Mouse (Mus musculus): Measurements from ENCODE around the gene Btbd16.
A peak's percentile ranks its signal among the peaks of the same experiment; 100 is the strongest.

DNA sequence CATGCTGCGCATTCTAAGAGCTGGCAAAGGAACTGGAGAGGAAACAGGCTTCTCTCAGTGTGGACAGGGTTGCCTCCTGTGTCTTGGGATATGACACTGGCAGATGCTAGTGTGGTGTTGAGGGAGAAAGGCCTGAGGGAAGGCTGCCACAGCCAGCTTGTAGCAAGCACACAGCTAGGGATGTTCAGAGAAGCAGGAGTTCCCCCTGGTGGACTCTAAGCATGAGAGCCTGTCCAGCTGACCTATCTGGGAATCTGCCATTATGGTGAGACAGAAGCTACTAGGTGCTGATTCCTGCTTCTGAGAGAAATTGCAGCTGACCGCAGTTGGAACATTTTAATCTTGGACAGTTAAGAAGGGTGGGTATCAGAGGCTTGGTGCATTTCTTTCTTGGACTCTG is 19.1 kb upstream of the Btbd16 start:
- peak; percentile 29; the same call in 1 of the 2 replicates for TF ChIP-seq CTCF (IDR thresholded peaks at IDR 0.05; ENCODE audit: low read depth, low read length)
- TF ChIP-seq POLR2A (IDR thresholded peaks at IDR 0.05; ENCODE audit: extremely low read depth, insufficient read depth, low read length): no peak

Data from liver, adult 2 months (tissue).